Mouse (Mus musculus) hindlimb bud, embryonic 11.5 days (tissue): ENCODE data around the gene 6430571L13Rik.

Experiments
- DNase-seq: peaks from one replicate; pipeline ENCODE4 v3.0.0-alpha.2; 2012; ENCODE audit warnings: low read depth, low spot score; ENCODE audit errors: extremely low spot score

The 6430571L13Rik gene

GRCm38 (mm10) chr9:107377961-107378512 lies 37.6 kb downstream of the 6430571L13Rik start:
- no peak for DNase-seq

- DNase-seq: peak; percentile 46
These were observed 41.3 kb downstream of the 6430571L13Rik start for GRCm38 (mm10) chr9:107381723-107382122.

- DNase-seq: no peak
These were observed 44.0 kb downstream of the 6430571L13Rik start for GRCm38 (mm10) chr9:107384396-107384795.

GRCm38 (mm10) chr9:107386722-107387121 lies 46.3 kb downstream of the 6430571L13Rik start:
- no peak for DNase-seq

GRCm38 (mm10) chr9:107387708-107388107 lies 47.3 kb downstream of the 6430571L13Rik start:
- no peak for DNase-seq

GRCm38 (mm10) chr9:107388263-107388662 lies 47.9 kb downstream of the 6430571L13Rik start:
- DNase-seq: no peak

GRCm38 (mm10) chr9:107396397-107396796 lies 56.0 kb downstream of the 6430571L13Rik start:
- DNase-seq: no peak

- no peak for DNase-seq
These were observed 58.6 kb downstream of the 6430571L13Rik start for GRCm38 (mm10) chr9:107398968-107399367.

GRCm38 (mm10) chr9:107399491-107399971 lies 59.1 kb downstream of the 6430571L13Rik start, which contains the start of gene Cacna2d2:
Cacna2d2 (plus strand) TSS chr9:107399612.
- no peak for DNase-seq

GRCm38 (mm10) chr9:107400060-107400511 lies 59.7 kb downstream of the 6430571L13Rik start:
- no peak for DNase-seq

GRCm38 (mm10) chr9:107400666-107401285 lies 60.4 kb downstream of the 6430571L13Rik start:
- DNase-seq: no peak
